ENCODE assay signal across 11 mouse cellular contexts in the genomic region with DNA sequence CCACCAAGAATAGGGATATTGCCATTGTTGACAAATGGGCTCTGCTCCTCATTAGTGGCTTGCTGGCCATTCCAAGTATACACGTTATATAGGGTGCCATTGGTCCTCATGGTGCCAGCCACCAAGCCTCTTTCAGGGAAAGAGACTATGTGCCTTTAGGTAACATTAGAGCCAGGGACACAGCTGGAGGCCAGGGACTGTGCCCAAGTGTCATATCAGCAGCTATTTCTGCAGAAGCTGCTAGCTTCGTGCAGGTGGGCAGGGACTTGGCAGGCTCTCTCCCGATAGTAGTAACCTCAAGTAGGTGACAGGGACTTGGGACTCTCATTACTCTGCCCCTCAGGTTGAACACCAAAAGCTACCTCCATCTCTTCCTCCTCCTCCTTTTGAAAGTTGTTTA. TPM values are rescaled to one million over a fixed set of nuclear protein-coding genes. Genes with fewer than 3 reads are reported as not detected.
DNase-seq lines count a peak whose midpoint lies in the region.
"Had no signal": no experiment of that assay in that cellular context is flagged by ENCODE, and none has a peak within 500 bp of the region (broad histone marks: within the 10 kb centered on the region; RNA-seq: fewer than 3 reads in every experiment).

No protein-coding gene starts in this region.

- DNase-seq in cerebellum, postnatal 10 days = peak; percentile 59 to 62
- DNase-seq in cerebellum, adult 11 months = no peak
- peak; percentile 89 for DNase-seq in heart, adult 11 months
- no peak for DNase-seq in heart, postnatal 36 days
- DNase-seq in gastrocnemius, postnatal 25 days = no peak
- DNase-seq: adrenal gland, adult 8-10 months; adrenal gland, postnatal 14 days; adrenal gland, postnatal 36 days; cerebellum, adult 2 months; cerebellum, adult 9-11 months; forebrain, postnatal 0 days had no signal

- intact Hi-C loops in heart, postnatal 36 days (cut with DNase I) = no loop called here

RNA-seq across cellular contexts. Expression of a gene that starts 21.9 kb away (rescaled TPM):
- 10 to 100 TPM; 38.4 to 40.6 TPM for total RNA-seq in heart, postnatal 36 days (2021)
- total RNA-seq in gastrocnemius, postnatal 25 days (2021) = 10 to 100 TPM; 37.7 to 38.9 TPM

RNA-seq across cellular contexts. Expression of a gene that starts 21.9 kb away (rescaled TPM):
- total RNA-seq in heart, postnatal 36 days (2021) = 10 to 100 TPM; 19.5 to 20.4 TPM
- 10 to 100 TPM; 10.9 to 14.6 TPM for total RNA-seq in gastrocnemius, postnatal 25 days (2021)

RNA-seq across cellular contexts. Expression of a gene that starts 23.7 kb away (rescaled TPM):
- 10 to 100 TPM; 84.4 to 94.2 TPM for total RNA-seq in heart, postnatal 36 days (2021)
- 10 to 100 TPM; 59.9 to 68.0 TPM for total RNA-seq in gastrocnemius, postnatal 25 days (2021)

RNA-seq across cellular contexts. Expression of a gene that starts 57.0 kb away (rescaled TPM):
- total RNA-seq in heart, postnatal 36 days (2021) = 1 to 10 TPM; 3.8 to 6.6 TPM
- total RNA-seq in gastrocnemius, postnatal 25 days (2021) = 1 to 10 TPM; 2.7 to 2.9 TPM

Comparison
In these comparisons a context has a peak if more than half of its experiments do, and no peak if none do; other contexts are left out.
1. DNase-seq: peak in cerebellum, postnatal 10 days (2 of 2) and heart, adult 11 months (single experiment); none in cerebellum, adult 11 months (single experiment), heart, postnatal 36 days (0 of 2) and gastrocnemius, postnatal 25 days (single experiment).